Mouse (Mus musculus): ENCODE results near the gene Tmtc1.

Tmtc1 gene

DNA sequence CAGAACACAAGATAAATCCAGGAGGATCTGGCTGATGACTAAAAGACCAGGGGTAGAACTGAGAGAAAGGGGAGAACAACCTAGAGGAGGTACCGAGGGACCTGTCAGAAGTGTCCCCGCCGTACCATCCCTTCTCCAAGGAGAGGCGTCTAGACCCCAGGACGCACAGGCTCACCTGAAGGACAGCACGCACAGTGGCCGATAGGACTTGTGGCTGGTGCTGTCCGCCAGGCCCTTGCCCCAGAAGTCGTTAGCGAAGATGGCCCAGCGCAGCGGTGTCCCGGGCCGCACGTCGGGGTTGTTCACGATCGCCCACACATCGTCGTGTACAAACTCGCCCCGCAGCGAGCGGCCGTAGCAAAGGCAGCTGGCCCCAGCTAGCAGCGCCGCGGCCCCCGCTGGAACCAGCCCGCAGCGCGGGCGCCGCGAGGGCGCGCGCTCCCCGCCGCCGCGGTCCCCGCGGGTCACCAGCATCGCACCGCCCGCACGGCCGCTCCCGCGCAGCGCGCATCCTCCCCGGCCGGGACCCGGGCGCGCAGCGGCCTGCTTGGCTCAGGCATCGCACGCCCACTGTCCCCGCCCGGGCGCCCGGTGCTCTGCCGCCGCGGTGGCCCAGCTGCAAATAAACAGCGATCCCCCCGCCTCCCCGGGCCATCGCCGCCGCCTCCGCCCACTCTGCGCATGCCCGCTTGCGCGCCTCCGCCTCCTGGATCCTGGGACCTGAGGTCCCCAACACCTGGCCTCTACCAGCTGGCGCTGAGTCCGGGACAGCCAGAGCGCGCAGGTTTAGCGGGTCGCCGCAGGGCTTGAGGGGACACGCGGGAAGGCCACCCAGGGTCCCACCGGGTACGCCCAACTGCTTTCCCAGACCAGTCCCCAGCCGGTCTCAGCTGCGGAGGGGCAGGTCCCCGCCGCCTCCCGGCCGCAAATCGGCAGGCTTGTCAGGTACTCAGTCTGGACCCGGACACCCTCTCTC is at the start of gene Tmtc1:
Gene Tmtc1 (minus strand): TSS at position 664 of the 976 bp plus-strand sequence.
- no peak for DNase-seq (ENCODE audit: extremely low read depth, low read depth, low spot score)

DNA sequence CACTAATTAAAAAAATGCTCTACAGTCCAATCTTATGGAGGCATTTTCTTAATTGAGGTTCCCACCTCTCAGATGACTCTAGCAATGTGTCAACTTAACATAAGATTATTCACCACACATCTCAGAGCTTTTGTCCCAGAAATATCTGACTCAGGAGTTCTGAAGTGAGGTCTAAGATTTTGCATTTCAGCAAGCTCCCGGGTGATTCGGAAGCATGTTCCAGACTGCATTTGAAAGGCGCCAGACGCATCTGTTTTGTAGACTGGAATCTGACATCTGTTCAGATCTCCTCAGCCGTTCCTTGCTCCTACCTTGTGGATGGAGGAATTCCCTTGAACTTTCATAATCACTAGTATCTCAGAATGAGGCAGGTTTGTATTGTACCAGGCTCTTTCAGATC is 47.7 kb upstream of the Tmtc1 start:
- no peak for DNase-seq (ENCODE audit: extremely low read depth, low read depth, low spot score)

DNA sequence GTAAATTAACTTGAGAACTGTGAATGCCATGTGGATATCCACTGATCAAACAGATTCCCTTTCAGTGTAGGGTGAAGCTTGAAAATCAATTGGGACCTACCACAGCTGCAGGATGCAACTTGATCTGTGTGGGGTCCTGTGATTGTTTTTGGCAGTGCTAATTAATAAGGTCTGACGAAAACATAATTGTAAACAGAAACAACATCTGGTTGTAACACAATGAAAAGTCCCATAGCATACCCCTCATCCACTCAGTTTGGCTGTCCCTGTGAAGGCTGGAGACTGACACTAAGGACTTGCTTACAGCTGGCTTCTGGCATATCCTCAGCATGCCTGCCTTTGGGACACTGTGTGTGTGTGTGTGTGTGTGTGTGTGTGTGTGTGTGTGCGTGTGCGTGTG is 42.6 kb upstream of the Tmtc1 start:
- DNase-seq (ENCODE audit: extremely low read depth, low read depth, low spot score), result no peak

DNA sequence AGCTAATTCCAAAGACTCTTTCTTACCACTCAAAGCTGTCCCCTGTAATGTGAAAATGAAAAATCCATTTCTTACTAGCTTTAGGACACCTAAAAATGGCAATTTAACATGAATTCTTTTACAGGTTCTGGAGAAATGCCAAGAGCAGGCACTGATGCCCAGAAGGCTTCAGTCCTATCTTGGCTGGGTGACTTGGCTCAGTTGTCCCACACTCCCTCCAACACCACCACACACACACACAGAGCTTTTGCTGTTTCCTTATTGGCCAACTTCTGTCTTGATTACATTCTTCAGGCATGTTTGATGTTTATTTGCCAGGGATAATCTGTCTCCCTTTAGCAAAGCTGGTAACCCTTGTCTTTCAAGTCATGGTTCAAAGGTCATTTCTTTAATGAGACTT is 37.7 kb upstream of the Tmtc1 start:
- no peak for DNase-seq (ENCODE audit: extremely low read depth, low read depth, low spot score)

DNA sequence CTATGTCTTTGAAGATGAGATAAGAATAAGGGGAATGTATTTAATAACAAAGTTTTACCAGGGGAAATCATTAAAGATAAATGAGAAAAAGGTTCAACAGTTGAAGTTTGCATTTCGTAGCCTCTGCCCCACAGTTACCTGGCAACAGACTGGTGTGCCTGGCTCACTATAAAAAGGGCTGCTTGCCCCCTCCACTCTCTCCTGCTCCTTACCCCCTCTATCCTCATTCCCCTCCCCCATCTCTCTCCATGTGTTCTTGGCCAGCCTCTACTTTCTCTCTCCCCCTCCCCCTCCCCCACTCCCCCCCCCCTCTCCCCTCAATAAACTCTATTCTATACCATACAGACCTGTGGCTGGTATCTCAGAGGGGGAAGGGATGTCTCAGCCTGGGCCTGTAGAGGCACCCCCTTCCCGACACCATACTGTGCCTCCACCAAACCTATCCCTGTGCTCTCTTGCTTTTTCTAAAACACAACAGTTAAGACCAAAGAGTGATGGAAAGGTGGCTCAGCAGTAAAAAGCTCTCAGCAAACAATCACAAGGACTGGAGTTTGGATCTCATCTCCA is 35.6 kb upstream of the Tmtc1 start:
- DNase-seq (ENCODE audit: extremely low read depth, low read depth, low spot score), result no peak

DNA sequence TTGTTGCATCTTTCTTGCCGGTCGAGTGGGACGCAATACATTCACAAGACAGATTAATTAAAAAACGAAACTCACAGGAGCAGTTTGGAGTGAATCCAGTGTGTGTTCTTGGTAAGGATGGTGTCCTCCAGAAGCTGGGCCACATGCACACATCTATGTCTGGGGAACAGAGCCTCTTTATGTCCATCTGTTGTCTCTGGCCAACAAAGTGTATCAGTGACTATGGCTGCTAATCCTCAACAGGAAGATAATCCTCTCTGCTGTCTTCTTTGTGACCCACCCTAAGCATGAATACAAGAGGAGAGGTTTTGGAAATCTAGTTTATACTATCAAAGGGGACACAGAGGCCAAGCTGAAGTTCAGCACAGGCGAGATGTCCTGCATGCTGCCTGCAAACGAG is 34.2 kb upstream of the Tmtc1 start:
- no peak for DNase-seq (ENCODE audit: extremely low read depth, low read depth, low spot score)

DNA sequence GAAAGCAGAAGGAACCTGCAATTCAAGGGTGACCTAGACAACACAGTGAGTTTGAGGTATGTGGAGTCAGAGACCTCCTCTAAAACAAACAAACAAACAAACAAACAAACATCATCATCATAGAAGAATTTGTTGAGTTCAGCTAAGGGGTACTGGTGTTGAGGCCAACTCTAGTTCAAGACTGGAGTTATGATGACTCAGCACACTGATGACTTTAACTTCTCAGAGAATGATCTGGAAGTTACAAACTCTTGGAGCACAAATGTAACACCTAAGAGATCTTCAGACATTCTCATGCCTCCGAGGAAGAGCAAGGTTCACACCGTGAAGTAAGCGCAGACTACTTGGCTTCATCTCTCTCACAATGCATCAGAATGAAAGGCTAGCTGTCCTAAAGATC is 28.1 kb upstream of the Tmtc1 start:
- DNase-seq (ENCODE audit: extremely low read depth, low read depth, low spot score), result no peak

DNA sequence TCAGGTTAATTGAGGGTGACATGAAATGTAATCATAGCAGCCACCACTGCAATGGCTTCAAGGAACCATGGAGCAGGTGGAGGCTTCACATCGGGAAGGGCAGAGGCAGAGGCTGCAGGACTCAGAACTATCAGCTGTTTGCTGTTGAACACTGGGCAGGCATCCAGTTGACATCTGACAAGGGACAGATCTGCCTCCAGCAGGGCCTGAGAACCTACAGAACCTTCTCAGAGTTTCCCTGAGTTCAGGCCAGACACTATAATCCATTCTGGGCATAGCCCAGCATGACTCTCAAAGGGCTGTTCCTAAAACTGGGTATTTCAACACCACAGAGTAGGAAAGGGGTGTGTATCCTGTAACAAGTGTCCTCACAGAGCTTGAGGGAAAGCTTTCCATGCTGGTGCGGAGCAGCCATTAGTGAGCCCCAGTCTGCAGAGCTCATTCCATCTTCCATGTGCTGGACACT is 23.8 kb upstream of the Tmtc1 start:
- peak; percentile 65 for DNase-seq (ENCODE audit: extremely low read depth, low read depth, low spot score)

DNA sequence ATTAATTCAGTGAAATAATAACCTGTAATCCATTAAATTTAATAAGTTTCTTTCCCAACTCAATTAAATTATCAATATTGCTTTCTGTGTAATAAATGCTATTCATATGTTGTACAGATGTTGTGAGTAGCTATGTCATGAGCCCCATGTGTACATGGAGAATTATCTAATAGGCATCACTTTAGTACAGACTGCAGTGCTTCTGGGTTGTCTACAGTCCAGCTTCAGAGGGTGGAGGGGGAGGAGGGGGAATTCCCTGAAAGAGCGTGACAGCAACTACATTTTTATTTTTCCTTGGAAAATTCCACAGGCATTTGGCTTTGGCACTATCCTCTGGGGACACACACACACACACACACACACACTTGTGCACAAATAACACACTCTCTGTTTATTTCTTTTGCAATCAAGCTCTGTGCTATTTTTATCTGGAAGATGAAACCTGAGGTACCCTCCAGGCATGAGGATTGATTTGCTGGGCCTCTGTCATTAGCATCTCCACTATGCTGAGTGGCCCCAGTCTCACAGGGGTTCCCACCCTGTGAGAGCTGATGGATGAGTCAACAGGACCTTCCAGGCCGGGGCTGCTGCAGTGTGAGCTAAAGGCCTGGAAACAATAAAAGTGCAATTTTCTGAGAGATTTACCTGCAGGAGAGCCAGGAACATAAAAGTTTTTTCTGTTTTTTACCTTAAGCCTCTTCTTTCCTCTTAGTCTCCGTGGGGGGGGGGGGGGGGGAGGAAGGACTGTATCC is 23.2 kb upstream of the Tmtc1 start:
- no peak for DNase-seq (ENCODE audit: extremely low read depth, low read depth, low spot score)

DNA sequence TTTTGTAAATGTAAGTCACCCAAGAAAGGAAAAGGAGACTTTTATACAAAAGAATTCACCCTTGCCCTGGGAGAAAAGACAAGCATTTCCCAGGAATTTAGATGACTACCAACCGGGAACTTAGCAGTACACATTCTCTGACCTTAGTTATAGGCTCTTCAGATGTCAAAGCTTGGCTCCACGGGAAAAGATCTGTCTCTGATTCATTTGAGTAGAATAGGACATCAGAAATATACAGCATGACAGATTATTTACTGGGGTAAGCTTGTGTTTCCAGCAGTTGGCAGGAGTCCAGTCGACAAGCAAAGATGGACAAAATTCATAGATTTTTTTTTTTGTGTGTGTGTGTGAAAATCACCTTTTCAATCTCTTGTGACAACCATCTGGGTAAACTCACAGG is 15.4 kb upstream of the Tmtc1 start:
- DNase-seq (ENCODE audit: extremely low read depth, low read depth, low spot score), result no peak

DNA sequence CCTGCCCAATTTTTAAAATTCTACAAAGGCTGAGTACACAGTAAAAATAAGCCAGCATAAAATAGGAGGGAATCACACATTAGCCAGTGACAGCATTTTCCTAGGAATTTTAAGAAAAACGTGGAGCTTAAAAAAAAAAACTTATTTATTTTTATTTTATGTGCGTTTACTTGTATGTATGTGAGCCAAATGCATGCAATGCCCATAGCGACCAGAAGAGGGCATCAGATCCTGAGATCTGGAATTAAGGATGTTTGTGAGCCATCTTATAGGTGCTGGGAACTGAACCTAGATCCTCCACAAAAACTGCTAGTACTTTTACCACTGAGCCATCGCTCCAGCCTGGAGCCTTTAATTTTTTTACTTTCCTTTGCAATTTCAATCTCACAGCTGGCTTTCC is 11.3 kb upstream of the Tmtc1 start:
- no peak for DNase-seq (ENCODE audit: extremely low read depth, low read depth, low spot score)

DNA sequence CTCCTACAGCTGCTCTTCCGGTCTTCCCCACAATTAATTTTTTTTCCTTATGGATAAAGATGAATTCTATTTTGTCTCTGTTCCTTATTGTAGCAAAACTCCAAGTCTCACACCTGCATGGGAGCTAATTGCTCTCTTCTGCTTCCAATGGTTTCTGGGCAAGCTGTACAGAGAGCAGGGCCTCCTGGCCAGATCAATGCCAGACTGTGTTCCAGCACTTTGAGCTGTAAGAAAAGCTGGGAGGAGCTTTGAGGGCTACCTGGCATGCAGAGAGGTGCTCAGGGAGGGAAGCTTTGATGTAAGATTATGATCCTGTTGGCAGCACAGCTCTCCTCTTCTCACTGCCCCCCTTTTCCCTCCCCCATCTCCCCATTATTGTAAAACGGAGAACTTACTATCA is 10.6 kb upstream of the Tmtc1 start:
- DNase-seq (ENCODE audit: extremely low read depth, low read depth, low spot score), result no peak

DNA sequence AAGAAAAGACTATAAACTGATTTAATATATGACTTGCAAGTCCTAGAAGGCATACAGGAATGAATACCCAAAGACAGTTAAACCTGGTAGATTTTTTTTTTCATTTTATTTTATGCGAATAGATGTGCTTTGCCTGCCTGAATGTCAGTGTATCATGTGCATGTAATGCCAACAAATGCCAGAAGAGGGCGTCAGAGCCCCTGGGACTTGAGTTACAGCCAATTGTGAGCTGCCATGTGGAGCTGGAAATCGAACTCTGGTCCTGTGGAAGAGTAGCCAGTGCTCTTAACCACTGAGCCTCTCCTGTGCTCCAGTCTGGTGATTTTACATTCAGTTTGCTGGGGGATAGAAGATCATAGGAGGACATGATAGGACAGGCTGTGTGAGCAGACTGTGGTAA is 4.0 kb upstream of the Tmtc1 start:
- DNase-seq (ENCODE audit: extremely low read depth, low read depth, low spot score), result no peak

DNA sequence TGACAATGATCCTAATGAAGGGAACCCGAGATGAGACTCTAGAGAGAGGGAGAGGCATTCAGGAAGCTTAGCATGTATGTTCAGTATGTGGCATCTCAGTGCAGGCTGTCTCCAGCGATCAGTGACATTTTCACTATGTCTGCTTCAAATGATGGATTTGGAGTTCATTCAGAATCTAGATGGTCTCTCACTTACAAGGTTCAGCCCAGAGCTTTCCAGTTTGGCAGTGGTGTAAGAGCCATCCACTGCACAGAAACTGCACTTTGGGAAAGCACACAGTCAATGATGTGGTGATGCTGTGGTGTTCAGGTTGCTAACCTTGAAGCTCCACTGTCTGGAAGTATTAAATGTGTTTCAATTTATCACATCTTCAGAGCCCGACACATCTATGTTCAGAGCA is 1.9 kb upstream of the Tmtc1 start:
- DNase-seq (ENCODE audit: extremely low read depth, low read depth, low spot score), result no peak

DNA sequence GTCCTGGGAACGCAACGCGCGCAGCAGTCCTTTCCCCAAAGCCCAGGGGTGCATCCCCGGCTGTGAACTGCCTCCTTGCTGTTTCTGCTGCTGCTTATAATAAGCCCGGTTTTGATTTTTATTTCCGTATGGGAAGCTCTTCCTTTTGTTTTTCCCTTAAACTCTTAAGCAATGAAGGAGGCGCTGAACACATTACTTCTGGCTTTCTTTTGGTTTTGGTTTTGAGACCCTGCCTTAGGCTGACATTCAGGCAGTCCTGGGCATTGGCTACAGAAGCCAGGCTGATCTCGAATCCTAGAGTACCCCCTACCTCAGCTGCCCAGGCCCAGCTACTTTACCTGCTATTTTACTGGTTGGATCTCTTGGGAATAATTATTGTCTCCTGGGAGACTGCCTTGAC is 607 bp upstream of the Tmtc1 start:
- DNase-seq (ENCODE audit: extremely low read depth, low read depth, low spot score), result no peak

DNA sequence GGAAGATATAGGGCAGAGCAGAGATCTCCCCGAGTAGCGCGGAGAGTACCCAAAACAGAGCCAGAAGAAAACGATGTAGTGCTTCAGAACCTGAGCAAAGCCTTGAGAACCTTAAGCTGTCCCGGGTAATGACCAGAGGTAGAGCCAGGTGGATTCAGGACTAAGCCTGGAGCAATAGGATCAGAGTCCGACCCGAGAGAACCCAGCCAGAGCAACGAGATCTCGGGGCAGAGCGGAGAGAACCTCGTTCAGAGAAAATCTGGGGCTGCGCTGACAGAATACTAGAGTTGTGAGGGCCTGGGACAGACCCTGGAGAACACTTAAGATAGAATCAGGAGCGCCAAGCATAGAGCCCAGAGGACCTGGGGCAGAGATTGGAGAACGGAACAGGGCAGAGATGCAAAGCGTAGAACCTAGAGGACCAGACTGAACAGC is 881 bp downstream of the Tmtc1 start:
- no peak for DNase-seq (ENCODE audit: extremely low read depth, low read depth, low spot score)

DNA sequence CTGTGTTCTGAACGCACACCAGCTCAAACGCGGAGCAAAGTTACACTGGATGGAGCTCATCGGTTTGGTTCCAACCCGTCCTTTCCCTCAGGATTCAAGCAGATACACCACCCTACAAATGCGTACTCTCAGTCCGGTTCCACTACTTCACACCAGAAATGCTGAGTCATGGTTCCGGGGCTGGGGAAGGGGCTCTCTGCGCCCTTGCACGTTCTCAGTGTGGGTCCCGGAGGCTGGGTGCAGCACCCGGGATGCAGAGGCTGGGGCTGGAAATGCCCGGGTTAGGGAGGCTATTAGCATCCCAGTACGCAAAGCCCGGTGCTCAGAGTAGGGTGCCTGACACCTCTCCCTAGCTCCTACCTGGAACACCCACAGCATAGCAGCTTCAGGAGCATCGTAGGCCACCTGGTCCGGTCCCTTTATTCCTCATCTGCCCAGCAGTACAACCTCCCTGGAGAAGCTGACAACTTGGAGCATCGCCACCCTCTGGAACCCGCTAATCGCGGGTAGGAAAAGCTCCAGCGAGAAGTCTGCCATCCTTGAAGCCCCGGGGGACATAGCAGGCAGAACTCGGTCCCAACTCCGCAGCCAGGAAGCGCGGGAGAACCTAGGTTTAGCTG is 1.4 kb downstream of the Tmtc1 start:
- DNase-seq (ENCODE audit: extremely low read depth, low read depth, low spot score), result no peak

DNA sequence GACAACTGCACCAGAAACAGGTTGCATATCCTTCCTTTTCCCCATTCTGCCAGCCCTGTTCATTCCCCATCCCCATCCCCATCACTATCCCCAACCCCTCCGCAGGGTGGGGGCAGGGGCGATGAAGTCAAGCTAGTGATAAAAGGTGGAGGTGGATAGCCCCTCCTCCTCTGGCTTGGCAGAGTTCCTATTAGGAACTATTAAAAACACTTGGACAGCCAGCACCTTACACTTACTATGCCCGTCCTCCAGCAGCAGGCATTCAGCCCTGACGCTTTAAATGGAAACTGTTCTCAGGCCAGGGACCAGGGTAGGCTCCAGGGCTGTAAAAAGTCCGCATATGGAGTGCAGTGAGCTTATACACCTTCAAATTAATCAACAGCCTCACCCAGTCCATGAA is 2.3 kb downstream of the Tmtc1 start:
- no peak for DNase-seq (ENCODE audit: extremely low read depth, low read depth, low spot score)

DNA sequence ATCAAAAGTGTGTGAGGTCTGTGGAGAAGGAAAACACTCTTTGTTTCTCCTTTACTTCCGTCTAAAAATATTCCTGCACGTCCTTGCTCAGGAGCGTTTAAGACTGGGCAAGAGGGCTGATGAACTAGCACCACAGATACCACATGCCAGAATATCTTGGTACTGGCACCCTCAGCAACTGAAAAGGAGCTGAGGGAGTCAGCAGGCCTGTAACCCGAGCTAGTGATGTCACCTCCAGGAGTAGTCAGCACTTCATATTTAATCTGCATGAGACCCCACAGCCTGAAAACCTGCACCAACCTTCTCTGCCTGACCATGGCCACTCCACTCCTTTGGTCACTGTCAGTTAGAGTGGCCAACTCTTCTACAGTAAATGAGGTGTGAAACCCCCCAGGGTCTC is 5.1 kb downstream of the Tmtc1 start:
- DNase-seq (ENCODE audit: extremely low read depth, low read depth, low spot score), result no peak

DNA sequence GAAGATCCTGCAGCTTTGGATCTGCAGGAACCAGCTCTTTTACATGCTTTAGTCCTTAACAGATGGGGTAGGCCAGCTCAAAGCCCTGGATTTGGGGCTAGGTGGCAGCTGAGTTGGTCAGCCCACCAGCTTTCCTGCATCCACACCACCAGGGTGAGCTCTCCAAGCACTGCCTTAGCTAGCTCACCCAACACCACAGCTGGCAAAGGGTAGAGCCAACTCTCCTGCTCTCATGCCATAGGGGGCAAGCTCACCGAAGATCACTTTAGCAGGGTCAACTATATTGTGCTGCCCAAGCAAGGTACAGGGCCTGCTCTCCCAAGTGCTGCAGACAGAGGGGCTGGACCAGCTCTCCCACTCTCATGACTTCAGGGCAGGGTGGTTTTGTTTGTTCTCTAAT is 6.6 kb downstream of the Tmtc1 start:
- DNase-seq (ENCODE audit: extremely low read depth, low read depth, low spot score), result no peak

DNA sequence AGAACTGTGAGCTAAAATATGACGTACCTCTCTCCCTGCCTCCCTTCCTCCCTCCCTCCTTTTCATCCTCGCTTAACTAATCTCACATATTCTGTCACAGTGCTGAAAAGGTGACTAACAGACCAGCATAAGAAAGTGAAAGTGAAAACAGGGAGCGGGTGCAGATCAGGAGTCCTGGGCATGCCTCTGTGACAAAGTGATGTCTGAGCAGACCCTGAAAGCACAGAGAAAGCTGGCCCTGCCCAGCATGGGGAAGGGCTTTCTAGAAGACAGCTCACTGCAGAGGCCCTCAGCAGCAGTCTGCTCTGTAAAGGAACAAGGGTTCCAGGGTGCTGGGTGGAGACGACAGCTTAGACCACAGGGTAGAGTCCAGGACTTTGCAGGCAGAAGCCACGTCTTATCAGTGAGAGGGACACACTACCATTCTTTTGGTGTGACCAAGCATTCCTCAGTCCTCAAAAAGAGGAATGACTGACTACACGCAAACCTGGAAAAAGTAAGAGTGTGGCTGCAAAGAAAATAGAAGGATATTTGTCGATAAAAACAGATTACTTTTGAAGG is 7.7 kb downstream of the Tmtc1 start:
- no peak for DNase-seq (ENCODE audit: extremely low read depth, low read depth, low spot score)

All from fat pad, adult 2 months (tissue).